Mouse (Mus musculus) small intestine, adult 2 months (tissue): ENCODE measurements around the gene Ucp3.

Source experiments
- CTCF ChIP-seq: fragments of 200-500 bp; IDR thresholded peaks from 2 replicates; pipeline ENCODE4 v1.5.1; 2012; ENCODE audit warnings: low read depth, mild to moderate bottlenecking, control low read depth, inconsistent platforms, low read length, moderate library complexity, mixed read lengths; ENCODE audit not compliant: insufficient replicate concordance, insufficient read length; ENCODE audit errors: extremely low read depth
- POLR2A ChIP-seq: fragments of 200-500 bp; IDR thresholded peaks from 2 replicates; pipeline ENCODE4 v1.6.1; 2012; ENCODE audit warnings: low read depth, mild to moderate bottlenecking, control low read depth, inconsistent platforms, low read length, moderate library complexity

- TF ChIP-seq CTCF (no peak), POLR2A (peak; percentile 99)
Observed at GRCm38 (mm10) chr7:100493117-100493483, 20.3 kb downstream of the Ucp3 start, which contains the start of gene Ucp2.
